Mouse (Mus musculus): ENCODE results near the gene Kif5c.

DNA sequence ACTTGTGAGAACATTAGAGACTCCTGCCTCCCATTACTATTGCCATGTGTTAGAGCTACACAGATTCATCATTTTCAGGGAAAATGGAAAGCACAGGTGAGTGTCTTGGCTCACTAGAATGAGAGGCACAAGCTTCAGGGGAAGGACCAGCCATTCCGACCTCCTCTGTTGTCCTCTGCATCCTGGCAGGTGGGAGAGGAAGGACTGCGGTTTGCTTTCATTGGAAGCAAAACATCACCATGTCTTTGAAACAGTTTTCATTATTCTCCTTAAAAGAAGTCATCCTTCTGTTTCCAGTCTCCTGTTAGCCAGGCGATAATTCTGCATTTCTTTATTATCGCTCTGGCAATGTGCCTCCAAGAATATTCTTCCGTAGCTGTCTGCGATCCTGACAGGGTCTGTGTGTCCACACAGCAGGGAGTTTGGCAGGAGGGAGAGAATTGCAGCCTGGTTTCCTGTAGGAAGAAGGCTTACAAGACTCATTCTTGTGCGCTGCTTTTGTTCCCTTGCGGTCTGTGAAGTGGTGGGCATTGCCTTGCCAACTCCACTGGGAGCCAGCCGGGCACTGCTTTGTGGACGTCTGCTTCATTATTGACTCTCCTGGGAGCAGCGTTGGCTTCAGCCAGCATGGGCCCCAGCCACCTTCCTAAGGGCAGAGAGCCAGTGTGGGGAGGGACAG, 36.2 kb downstream of the Kif5c start:
- TF ChIP-seq POLR2A (IDR thresholded peaks at IDR 0.05; ENCODE audit: borderline replicate concordance, extremely low read depth, low read depth, low read length): no peak
- no peak for TF ChIP-seq CTCF (IDR thresholded peaks at IDR 0.05; ENCODE audit: insufficient read depth, low read length)
